Mouse (Mus musculus) neural tube, embryonic 15.5 days (tissue): ENCODE results near the gene Itfg2. TPM values are rescaled to one million over a fixed set of nuclear protein-coding genes. Genes with fewer than 3 reads are reported as not detected.

Experiments
- polyA plus RNA-seq: library from polyadenylated mRNA; unstranded; fragments of >200 nt; fragmentation: Nextera tagmentation; extraction: Ambion mirVana; gene quantifications from 2 replicates; pipeline ENCODE4 v1.2.1, GENCODE M21; 2015

Gene Itfg2
- polyA plus RNA-seq, 1 experiment from 2014 or later: 46.5 TPM

Other genes with a start within 250 kb of the Itfg2 start
- 0.89 and 0.93 TPM in 2 replicates for gene Tead4, start 124.1 kb downstream of the Itfg2 start, polyA plus RNA-seq
- 19.1 and 21.8 TPM in 2 replicates for gene Tulp3, start 69.1 kb downstream of the Itfg2 start, polyA plus RNA-seq
- 72.2 and 85.9 TPM in 2 replicates for gene Rhno1, start 62.0 kb downstream of the Itfg2 start, polyA plus RNA-seq
- 5.3 and 11.7 TPM in 2 replicates for gene Foxm1, start 62.0 kb downstream of the Itfg2 start, polyA plus RNA-seq
- gene Tex52, start 49.5 kb downstream of the Itfg2 start, polyA plus RNA-seq: 0.33 and 0.54 TPM in 2 replicates
- not detected in 2 replicates for gene Gm44596, start 49.4 kb downstream of the Itfg2 start, polyA plus RNA-seq
- gene Nrip2, start 25.6 kb downstream of the Itfg2 start, polyA plus RNA-seq: 12.4 and 13.0 TPM in 2 replicates
- gene Fkbp4, start 13.7 kb upstream of the Itfg2 start, polyA plus RNA-seq: 319 and 377 TPM in 2 replicates
- gene Pzp, start 101.8 kb upstream of the Itfg2 start, polyA plus RNA-seq: 0.09 and 0.47 TPM in 2 replicates
- gene A2ml1, start 156.7 kb upstream of the Itfg2 start, polyA plus RNA-seq: 3.5 and 4.8 TPM in 2 replicates
- gene Klrb1a, start 198.6 kb upstream of the Itfg2 start, polyA plus RNA-seq: 0.70 TPM in 1 of 2 replicates, not detected in the other
- 0.38 TPM in 1 of 2 replicates, not detected in the other for gene Clec2h, start 237.5 kb upstream of the Itfg2 start, polyA plus RNA-seq